Mouse (Mus musculus): ENCODE measurements around the gene Sytl5. TPM values are rescaled to one million over a fixed set of nuclear protein-coding genes. Genes with fewer than 3 reads are reported as not detected.

The Sytl5 gene
- polyA plus RNA-seq (2012; rRNA removed), result 0.40 TPM in 2 replicates

GRCm38 (mm10) chrX:9885322-9885721 is at the start of gene Sytl5:
Gene Sytl5 (plus strand): TSS chrX:9885622.

GRCm38 (mm10) chrX:9846628-9847027 is 38.8 kb upstream of the Sytl5 start, which contains the start of gene Hypm:
Gene Hypm (plus strand): TSS chrX:9846928.

GRCm38 (mm10) chrX:9849403-9849802 is 36.0 kb upstream of the Sytl5 start, which contains the start of gene H2al3:
Gene H2al3 (plus strand): TSS chrX:9849703.

Other genes with a start within 250 kb of the Sytl5 start
- 9.7 and 29.7 TPM in 2 replicates for gene Dynlt3, start 222.6 kb upstream of the Sytl5 start, polyA plus RNA-seq (2012; rRNA removed)
- gene Hypm, start 38.7 kb upstream of the Sytl5 start, polyA plus RNA-seq (2012; rRNA removed), result not detected in 2 replicates
- gene H2al3, start 35.9 kb upstream of the Sytl5 start, polyA plus RNA-seq (2012; rRNA removed), result not detected in 2 replicates
- 6.2 and 6.7 TPM in 2 replicates for gene Srpx, start 232.1 kb downstream of the Sytl5 start, polyA plus RNA-seq (2012; rRNA removed)

Measured in central nervous system, embryonic 11.5 days (tissue).